Mouse (Mus musculus): ENCODE data around the gene Prkn. TPM values are rescaled to one million over a fixed set of nuclear protein-coding genes. Genes with fewer than 3 reads are reported as not detected.

The Prkn gene
- total and polyA plus RNA-seq, 3 experiments: 0.39 to 0.50 TPM; not detected in 1

DNA sequence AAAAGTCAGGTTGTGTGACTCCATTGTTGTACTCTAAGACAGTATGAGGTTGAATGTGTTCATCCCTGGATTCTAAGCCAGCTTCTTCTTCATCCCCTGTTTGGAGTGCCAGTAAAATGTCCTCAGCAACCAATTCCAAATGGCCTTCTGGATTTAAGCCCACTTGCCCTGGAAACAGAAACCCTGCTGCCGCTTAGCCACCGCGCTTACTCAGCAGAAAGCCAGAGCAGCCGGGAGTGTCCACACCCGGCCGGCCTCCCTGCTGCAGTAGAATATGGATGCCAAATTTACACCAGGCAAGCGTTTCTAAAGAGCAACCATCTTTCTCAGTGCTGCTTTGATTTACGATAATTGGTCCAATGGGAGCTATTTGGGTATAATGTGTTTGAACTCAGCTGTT lies 420.5 kb downstream of the Prkn start:
- Histone ChIP-seq H3K9me3 (replicated peaks; ENCODE audit: insufficient read depth, low read length) (no peaks in the 10 kb centered on the region), H3K4me1 (ENCODE audit: control insufficient read depth in 1 of 2, insufficient read depth in 2 of 2, low read length in 2 of 2) (no peaks in the 10 kb centered on the region), H3K27ac (ENCODE audit: control insufficient read depth, low read depth, low read length) (no peak overlapping the region), H3K79me2 (ENCODE audit: control insufficient read depth, insufficient read depth, low read length, poor library complexity) (no peaks in the 10 kb centered on the region), H3K27me3 (ENCODE audit: control insufficient read depth in 1 of 2, insufficient read depth in 2 of 2, low read length in 2 of 2) (no peaks in the 10 kb centered on the region), H3K9ac (ENCODE audit: control insufficient read depth, low read depth, low read length, poor library complexity, severe bottlenecking) (no peak overlapping the region), H3K4me3 (ENCODE audit: control insufficient read depth in 1 of 2, insufficient read depth in 1 of 2, low read depth in 2 of 2, low read length in 2 of 2) (no peak overlapping the region), H3K36me3 (ENCODE audit: control insufficient read depth in 1 of 2, insufficient read depth in 2 of 2, low read length in 2 of 2) (no peaks in the 10 kb centered on the region)
- TF ChIP-seq TCF12 (IDR thresholded peaks at IDR 0.05; ENCODE audit: low read depth, low read length): no peak
- TF ChIP-seq MAZ (IDR thresholded peaks at IDR 0.05; ENCODE audit: low read depth, low read length): no peak
- TF ChIP-seq CTCF (IDR thresholded peaks at IDR 0.05 in 2 of 3, conservative IDR thresholded peaks at IDR 0.05 in 1 of 3; ENCODE audit: control insufficient read depth in 1 of 3, insufficient read depth in 1 of 3, low read depth in 2 of 3, low read length in 3 of 3, poor library complexity in 1 of 3, severe bottlenecking in 1 of 3): no peak
- no peak for TF ChIP-seq MAX (IDR thresholded peaks at IDR 0.05; ENCODE audit: low read length)
- DNase-seq (ENCODE audit: low read depth, low spot score): no peak

GRCm38 (mm10) chr17:11261679-11262078 lies 421.5 kb downstream of the Prkn start:
- no peaks in the 10 kb centered on the region for H3K9me3 ChIP-seq (replicated peaks; ENCODE audit: insufficient read depth, low read length)
- TF ChIP-seq ZMIZ1 (IDR thresholded peaks at IDR 0.05; ENCODE audit: low read depth, low read length): no peak
- no peak for TF ChIP-seq GATA1 (IDR thresholded peaks at IDR 0.05; ENCODE audit: low read depth, low read length)
- no peak for TF ChIP-seq USF2 (IDR thresholded peaks at IDR 0.05; ENCODE audit: borderline replicate concordance in 1 of 2, insufficient read depth in 1 of 2, low read depth in 1 of 2, low read length in 2 of 2)
- no peak for TF ChIP-seq RAD21 (IDR thresholded peaks at IDR 0.05; ENCODE audit: low read depth, low read length)
- TF ChIP-seq MYB (IDR thresholded peaks at IDR 0.05; ENCODE audit: low read depth, low read length): no peak
- TF ChIP-seq MYC (IDR thresholded peaks at IDR 0.05; ENCODE audit: low read depth, low read length): no peak
- no peak overlapping the region for H3K4me3 ChIP-seq (ENCODE audit: control insufficient read depth in 1 of 2, insufficient read depth in 1 of 2, low read depth in 2 of 2, low read length in 2 of 2)
- H3K79me2 ChIP-seq (ENCODE audit: control insufficient read depth, insufficient read depth, low read length, poor library complexity): no peaks in the 10 kb centered on the region
- no peaks in the 10 kb centered on the region for H3K27me3 ChIP-seq (ENCODE audit: control insufficient read depth in 1 of 2, insufficient read depth in 2 of 2, low read length in 2 of 2)
- H3K36me3 ChIP-seq (ENCODE audit: control insufficient read depth in 1 of 2, insufficient read depth in 2 of 2, low read length in 2 of 2): no peaks in the 10 kb centered on the region
- DNase-seq (ENCODE audit: low read depth, low spot score): no peak
- no peak overlapping the region for H3K9ac ChIP-seq (ENCODE audit: control insufficient read depth, low read depth, low read length, poor library complexity, severe bottlenecking)
- H3K4me1 ChIP-seq (ENCODE audit: control insufficient read depth in 1 of 2, insufficient read depth in 2 of 2, low read length in 2 of 2): no peaks in the 10 kb centered on the region
- no peak overlapping the region for H3K27ac ChIP-seq (ENCODE audit: control insufficient read depth, low read depth, low read length)

DNA sequence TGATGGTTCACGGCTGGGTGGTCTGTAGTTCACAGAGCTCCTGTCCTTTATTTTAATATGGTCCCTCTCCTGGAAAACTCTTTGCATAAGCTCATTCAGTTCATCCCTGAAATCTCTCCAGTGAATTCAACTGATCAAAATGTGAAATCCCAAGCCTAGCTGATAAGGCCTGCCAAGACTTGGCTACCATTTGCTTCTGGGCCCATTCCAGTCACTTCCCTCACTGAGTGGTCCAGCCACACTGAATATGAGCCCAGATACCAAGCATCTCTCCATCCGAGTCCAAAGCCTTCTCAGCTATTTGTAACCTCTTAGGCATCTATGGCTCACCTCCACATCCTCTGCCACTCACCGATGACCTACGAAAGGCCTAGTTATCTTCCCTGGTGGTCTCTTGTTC lies 427.8 kb downstream of the Prkn start:
- TF ChIP-seq MEF2A (IDR thresholded peaks at IDR 0.05; ENCODE audit: extremely low read depth, insufficient replicate concordance, low read depth, low read length, poor library complexity, severe bottlenecking): no peak
- no peak for TF ChIP-seq USF2 (IDR thresholded peaks at IDR 0.05; ENCODE audit: borderline replicate concordance in 1 of 2, insufficient read depth in 1 of 2, low read depth in 1 of 2, low read length in 2 of 2)
- TF ChIP-seq ZC3H11A (IDR thresholded peaks at IDR 0.05; ENCODE audit: low read depth, low read length): no peak
- TF ChIP-seq ETS1 (IDR thresholded peaks at IDR 0.05; ENCODE audit: low read depth, low read length): no peak
- TF ChIP-seq SIN3A (IDR thresholded peaks at IDR 0.05; ENCODE audit: low read length): no peak
- TF ChIP-seq BHLHE40 (IDR thresholded peaks at IDR 0.05; ENCODE audit: borderline replicate concordance, low read depth, low read length): no peak
- no peak for TF ChIP-seq NELFE (IDR thresholded peaks at IDR 0.05; ENCODE audit: low read depth, low read length)
- TF ChIP-seq RCOR1 (IDR thresholded peaks at IDR 0.05; ENCODE audit: low read depth, low read length): no peak
- TF ChIP-seq MYB (IDR thresholded peaks at IDR 0.05; ENCODE audit: low read depth, low read length): no peak
- no peak for TF ChIP-seq TCF12 (IDR thresholded peaks at IDR 0.05; ENCODE audit: low read depth, low read length)
- Histone ChIP-seq H3K9me3 (replicated peaks; ENCODE audit: insufficient read depth, low read length) (no peaks in the 10 kb centered on the region), H3K36me3 (ENCODE audit: control insufficient read depth in 1 of 2, insufficient read depth in 2 of 2, low read length in 2 of 2) (no peaks in the 10 kb centered on the region), H3K9ac (ENCODE audit: control insufficient read depth, low read depth, low read length, poor library complexity, severe bottlenecking) (no peak overlapping the region), H3K27ac (ENCODE audit: control insufficient read depth, low read depth, low read length) (no peak overlapping the region), H3K4me1 (ENCODE audit: control insufficient read depth in 1 of 2, insufficient read depth in 2 of 2, low read length in 2 of 2) (no peaks in the 10 kb centered on the region), H3K27me3 (ENCODE audit: control insufficient read depth in 1 of 2, insufficient read depth in 2 of 2, low read length in 2 of 2) (no peaks in the 10 kb centered on the region), H3K79me2 (ENCODE audit: control insufficient read depth, insufficient read depth, low read length, poor library complexity) (no peaks in the 10 kb centered on the region), H3K4me3 (ENCODE audit: control insufficient read depth in 1 of 2, insufficient read depth in 1 of 2, low read depth in 2 of 2, low read length in 2 of 2) (no peak overlapping the region)
- no peak for DNase-seq (ENCODE audit: low read depth, low spot score)

Measured in MEL (cell line).